Mouse (Mus musculus): ENCODE data around the gene Rnf212. TPM values are rescaled to one million over a fixed set of nuclear protein-coding genes. Genes with fewer than 3 reads are reported as not detected.
"Not testable (repeated sequence)": the region's sequence is repeated elsewhere in the genome, so short reads cannot be mapped to it uniquely, and the experiment has no call there.

Rnf212 gene
- total and polyA plus RNA-seq, 3 experiments, result not detected

- intact Hi-C loops (cut with DNase I), result no loop called here
- no peak for TF ChIP-seq POLR2A (IDR thresholded peaks at IDR 0.05; ENCODE audit: insufficient read depth, low read depth, low read length)
- TF ChIP-seq CTCF (IDR thresholded peaks at IDR 0.05), result no peak
- no peak for TF ChIP-seq EP300 (IDR thresholded peaks at IDR 0.05; ENCODE audit: insufficient read depth, low read depth, low read length)
- Histone ChIP-seq H3K36me3 (ENCODE audit: control insufficient read depth, insufficient read depth, low read length) (no peaks in the 10 kb centered on the region), H3K27ac (no peak overlapping the region), H3K9ac (ENCODE audit: low read depth, low read length) (no peak overlapping the region), H3K4me3 (no peak overlapping the region), H3K4me1 (ENCODE audit: control insufficient read depth, insufficient read depth, low read length) (no peaks in the 10 kb centered on the region), H3K27me3 (ENCODE audit: control insufficient read depth, insufficient read depth, low read length) (no peaks in the 10 kb centered on the region), H3K79me2 (replicated peaks; ENCODE audit: control insufficient read depth, insufficient read depth, low read length) (no peaks in the 10 kb centered on the region)
- 83% methylated on average over 2 of the region's 2 CpGs for WGBS
- no peak for DNase-seq
Observed at GRCm38 (mm10) chr5:108760002-108760401, 14.8 kb downstream of the Rnf212 start.

- no peaks in the 10 kb centered on the region for H3K36me3 ChIP-seq (ENCODE audit: control insufficient read depth, insufficient read depth, low read length)
- H3K79me2 ChIP-seq (replicated peaks; ENCODE audit: control insufficient read depth, insufficient read depth, low read length), result no peaks in the 10 kb centered on the region
- no peaks in the 10 kb centered on the region for H3K4me1 ChIP-seq (ENCODE audit: control insufficient read depth, insufficient read depth, low read length)
- 53% methylated on average over 3 of the region's 3 CpGs for WGBS
- DNase-seq, result no peak
- TF ChIP-seq POLR2A (IDR thresholded peaks at IDR 0.05; ENCODE audit: insufficient read depth, low read depth, low read length), result no peak
- TF ChIP-seq EP300 (IDR thresholded peaks at IDR 0.05; ENCODE audit: insufficient read depth, low read depth, low read length), result no peak
- TF ChIP-seq CTCF (IDR thresholded peaks at IDR 0.05), result peak; percentile 62
- no peak overlapping the region for H3K27ac ChIP-seq
- H3K27me3 ChIP-seq (ENCODE audit: control insufficient read depth, insufficient read depth, low read length), result no peaks in the 10 kb centered on the region
- H3K4me3 ChIP-seq, result no peak overlapping the region
- intact Hi-C loops (cut with DNase I), result no loop called here
- no peak overlapping the region for H3K9ac ChIP-seq (ENCODE audit: low read depth, low read length)
Observed at GRCm38 (mm10) chr5:108758396-108758795, 16.4 kb downstream of the Rnf212 start.

GRCm38 (mm10) chr5:108751258-108751657, 23.5 kb downstream of the Rnf212 start:
- DNase-seq; H3K9ac ChIP-seq (ENCODE audit: low read depth, low read length); H3K4me1 ChIP-seq (ENCODE audit: control insufficient read depth, insufficient read depth, low read length); H3K79me2 ChIP-seq (replicated peaks; ENCODE audit: control insufficient read depth, insufficient read depth, low read length); H3K27ac ChIP-seq; intact Hi-C loops (cut with DNase I); H3K4me3 ChIP-seq; H3K27me3 ChIP-seq (ENCODE audit: control insufficient read depth, insufficient read depth, low read length); H3K36me3 ChIP-seq (ENCODE audit: control insufficient read depth, insufficient read depth, low read length): not testable (repeated sequence)
- WGBS, result 78% methylated on average over 4 of the region's 4 CpGs

- Histone ChIP-seq H3K27ac (no peak overlapping the region), H3K79me2 (replicated peaks; ENCODE audit: control insufficient read depth, insufficient read depth, low read length) (no peaks in the 10 kb centered on the region), H3K4me1 (ENCODE audit: control insufficient read depth, insufficient read depth, low read length) (no peaks in the 10 kb centered on the region), H3K9ac (ENCODE audit: low read depth, low read length) (no peak overlapping the region), H3K4me3 (no peak overlapping the region), H3K27me3 (ENCODE audit: control insufficient read depth, insufficient read depth, low read length) (no peaks in the 10 kb centered on the region), H3K36me3 (ENCODE audit: control insufficient read depth, insufficient read depth, low read length) (no peaks in the 10 kb centered on the region)
- no peak for DNase-seq
- TF ChIP-seq CTCF (IDR thresholded peaks at IDR 0.05) (no peak), EP300 (IDR thresholded peaks at IDR 0.05; ENCODE audit: insufficient read depth, low read depth, low read length) (no peak), POLR2A (IDR thresholded peaks at IDR 0.05; ENCODE audit: insufficient read depth, low read depth, low read length) (no peak)
- WGBS, result 53% methylated on average over 5 of the region's 5 CpGs
- intact Hi-C loops (cut with DNase I), result no loop called here
Observed at GRCm38 (mm10) chr5:108750328-108751210, 24.2 kb downstream of the Rnf212 start.

- DNase-seq, result no peak
- no peak overlapping the region for H3K9ac ChIP-seq (ENCODE audit: low read depth, low read length)
- TF ChIP-seq POLR2A (IDR thresholded peaks at IDR 0.05; ENCODE audit: insufficient read depth, low read depth, low read length) (no peak), EP300 (IDR thresholded peaks at IDR 0.05; ENCODE audit: insufficient read depth, low read depth, low read length) (no peak), CTCF (IDR thresholded peaks at IDR 0.05) (no peak)
- no peaks in the 10 kb centered on the region for H3K36me3 ChIP-seq (ENCODE audit: control insufficient read depth, insufficient read depth, low read length)
- no peak overlapping the region for H3K4me3 ChIP-seq
- no peaks in the 10 kb centered on the region for H3K79me2 ChIP-seq (replicated peaks; ENCODE audit: control insufficient read depth, insufficient read depth, low read length)
- H3K4me1 ChIP-seq (ENCODE audit: control insufficient read depth, insufficient read depth, low read length), result no peaks in the 10 kb centered on the region
- intact Hi-C loops (cut with DNase I), result no loop called here
- H3K27me3 ChIP-seq (ENCODE audit: control insufficient read depth, insufficient read depth, low read length), result no peaks in the 10 kb centered on the region
- 78% methylated on average over 3 of the region's 3 CpGs for WGBS
- no peak overlapping the region for H3K27ac ChIP-seq
Observed at GRCm38 (mm10) chr5:108744629-108745028, 30.2 kb downstream of the Rnf212 start.

GRCm38 (mm10) chr5:108743856-108744255, 30.9 kb downstream of the Rnf212 start:
- TF ChIP-seq POLR2A (IDR thresholded peaks at IDR 0.05; ENCODE audit: insufficient read depth, low read depth, low read length) (no peak), CTCF (IDR thresholded peaks at IDR 0.05) (peak; percentile 18; the same call in 1 of the 2 replicates), EP300 (IDR thresholded peaks at IDR 0.05; ENCODE audit: insufficient read depth, low read depth, low read length) (no peak)
- no peak for DNase-seq
- Histone ChIP-seq H3K27me3 (ENCODE audit: control insufficient read depth, insufficient read depth, low read length) (no peaks in the 10 kb centered on the region), H3K27ac (no peak overlapping the region), H3K36me3 (ENCODE audit: control insufficient read depth, insufficient read depth, low read length) (no peaks in the 10 kb centered on the region), H3K9ac (ENCODE audit: low read depth, low read length) (no peak overlapping the region), H3K4me1 (ENCODE audit: control insufficient read depth, insufficient read depth, low read length) (no peaks in the 10 kb centered on the region), H3K79me2 (replicated peaks; ENCODE audit: control insufficient read depth, insufficient read depth, low read length) (no peaks in the 10 kb centered on the region), H3K4me3 (no peak overlapping the region)
- WGBS, result 62% methylated on average over 2 of the region's 2 CpGs
- intact Hi-C loops (cut with DNase I), result no loop called here
